Mouse (Mus musculus) ES-E14 (cell line): ENCODE results near the gene Tpp2. TPM values are rescaled to one million over a fixed set of nuclear protein-coding genes. Genes with fewer than 3 reads are reported as not detected.

ENCODE experiments used
- DNase-seq: peaks from one replicate; pipeline ENCODE4 v3.0.0-alpha.2; 2013; ENCODE audit warnings: low read depth, low spot score
- H3K27ac ChIP-seq: 2 replicates; pipeline ENCODE4 v1.5.1; 2012; ENCODE audit warnings: low read depth, mild to moderate bottlenecking, low read length, moderate library complexity, mixed read lengths; ENCODE audit not compliant: poor library complexity, insufficient read depth, severe bottlenecking
- H3K36me3 ChIP-seq: 2 replicates; pipeline ENCODE4 v1.6.1; 2012; ENCODE audit warnings: mild to moderate bottlenecking, low read length, moderate library complexity, mixed read lengths; ENCODE audit not compliant: control insufficient read depth, poor library complexity, insufficient read depth, severe bottlenecking
- H3K4me1 ChIP-seq, 2 experiments: fragments of 150-350 bp in 1 of 2; sonication (generic) in 1 of 2; 2 replicates each; pipeline ENCODE4 v1.6.1; 2012; ENCODE audit warnings: low read length in 2 of 2, mild to moderate bottlenecking in 1 of 2, mixed read lengths in 1 of 2; ENCODE audit not compliant: control insufficient read depth in 2 of 2, insufficient read depth in 2 of 2, poor library complexity in 1 of 2
- H3K4me3 ChIP-seq, 2 experiments: fragments of 150-350 bp in 1 of 2; sonication (generic) in 1 of 2; 2 replicates each; pipeline ENCODE4 v1.5.1; 2012; ENCODE audit warnings: low read length in 2 of 2, low read depth in 1 of 2, mild to moderate bottlenecking in 1 of 2, mixed read lengths in 1 of 2; ENCODE audit not compliant: insufficient read depth in 1 of 2, poor library complexity in 1 of 2, severe bottlenecking in 1 of 2
- H3K9ac ChIP-seq: 2 replicates; pipeline ENCODE4 v1.6.1; 2012; ENCODE audit warnings: low read depth, mild to moderate bottlenecking, low read length, mixed read lengths; ENCODE audit not compliant: poor library complexity, insufficient read depth, severe bottlenecking
- H3K9me3 ChIP-seq: fragments of 150-350 bp; sonication (generic); 2 replicates; pipeline ENCODE4 v1.6.1; 2012; ENCODE audit warnings: low read depth, mild to moderate bottlenecking, low read length; ENCODE audit not compliant: control insufficient read depth, insufficient read depth
- CHD2 ChIP-seq: IDR thresholded peaks from 2 replicates; pipeline ENCODE4 v1.6.1; 2014; ENCODE audit warnings: mild to moderate bottlenecking, low read depth, low read length, inconsistent platforms
- HCFC1 ChIP-seq: IDR thresholded peaks from 2 replicates; pipeline ENCODE4 v1.6.1; 2012; ENCODE audit warnings: low read length, inconsistent platforms, borderline replicate concordance; ENCODE audit not compliant: insufficient read depth
- MAFK ChIP-seq: IDR thresholded peaks from 2 replicates; pipeline ENCODE4 v1.6.1; 2014; ENCODE audit warnings: mild to moderate bottlenecking, low read depth, low read length, inconsistent platforms; ENCODE audit not compliant: insufficient read depth
- ZC3H11A ChIP-seq: IDR thresholded peaks from 2 replicates; pipeline ENCODE4 v1.6.1; 2012; ENCODE audit warnings: low read depth, mild to moderate bottlenecking, inconsistent platforms, low read length, borderline replicate concordance
- ZNF384 ChIP-seq: IDR thresholded peaks from 2 replicates; pipeline ENCODE4 v1.6.1; 2012; ENCODE audit warnings: low read depth, low read length, inconsistent platforms
- in situ Hi-C, 2 experiments: fragments of 600-800 bp; cut with MboI; formaldehyde crosslinking; loops; one replicate each; pipeline ENCODE4 v1.15.1; 2025; ENCODE audit warnings: low sequenced_read_pairs in 2 of 2, inconsistent platforms in 1 of 2; ENCODE audit not compliant: unreplicated experiment in 2 of 2
- total RNA-seq: library from RNA; depleted of rRNA; stranded (reverse); fragments of 300-350 nt; gene quantifications from 2 replicates; pipeline ENCODE4 v1.2.3, GENCODE M21; 2012

Gene Tpp2
- total RNA-seq, 1 experiment = 59.6 TPM

- Histone ChIP-seq H3K36me3 (peaks cover 4% of the 10 kb centered on the region), H3K4me1 (no peaks in the 10 kb centered on the region), H3K4me3 (no peak overlapping the region), H3K9me3 (no peaks in the 10 kb centered on the region), H3K27ac (no peak overlapping the region), H3K9ac (no peak overlapping the region)
- no peak for DNase-seq
- in situ Hi-C loops = no loop called here
- TF ChIP-seq ZNF384 (no peak), ZC3H11A (no peak), MAFK (no peak), HCFC1 (no peak), CHD2 (no peak)
Observed at GRCm38 (mm10) chr1:43953679-43954078, 20.2 kb downstream of the Tpp2 start.

- H3K4me3 ChIP-seq = no peak overlapping the region
- no peak for DNase-seq
Observed at GRCm38 (mm10) chr1:43964381-43964780, 30.9 kb downstream of the Tpp2 start.

GRCm38 (mm10) chr1:43966756-43967155 lies 33.3 kb downstream of the Tpp2 start:
- peak; percentile 30 for DNase-seq
- in situ Hi-C loops = no loop called here
- Histone ChIP-seq H3K27ac (no peak overlapping the region), H3K36me3 (peaks cover 5% of the 10 kb centered on the region), H3K9ac (no peak overlapping the region), H3K4me3 (no peak overlapping the region), H3K4me1 (peaks cover 2 to 4% of the 10 kb centered on the region in 2 experiments; a peak in 2 of 4 replicates), H3K9me3 (no peaks in the 10 kb centered on the region)
- TF ChIP-seq CHD2 = no peak

More at GRCm38 (mm10) chr1:43964381-43964780, 30.9 kb downstream of the Tpp2 start:
- no peaks in the 10 kb centered on the region for H3K4me1 ChIP-seq
- TF ChIP-seq MAFK = no peak
- TF ChIP-seq CHD2 = no peak
- TF ChIP-seq HCFC1 = no peak
- TF ChIP-seq ZNF384 = no peak
- no peak for TF ChIP-seq ZC3H11A
- H3K36me3 ChIP-seq = peaks cover 5% of the 10 kb centered on the region
- H3K27ac ChIP-seq = no peak overlapping the region
- no peaks in the 10 kb centered on the region for H3K9me3 ChIP-seq
- H3K9ac ChIP-seq = no peak overlapping the region
- in situ Hi-C loops = no loop called here

- H3K4me3 ChIP-seq = no peak overlapping the region
- peak; percentile 8 for DNase-seq
- peaks cover 3% of the 10 kb centered on the region for H3K36me3 ChIP-seq
- in situ Hi-C loops = no loop called here
- H3K9ac ChIP-seq = no peak overlapping the region
- TF ChIP-seq CHD2 = no peak
- no peak for TF ChIP-seq ZNF384
- TF ChIP-seq HCFC1 = no peak
- TF ChIP-seq ZC3H11A = no peak
- TF ChIP-seq MAFK = no peak
- no peaks in the 10 kb centered on the region for H3K9me3 ChIP-seq
- H3K4me1 ChIP-seq = peaks cover 2 to 4% of the 10 kb centered on the region in 2 experiments; a peak in 2 of 4 replicates
- no peak overlapping the region for H3K27ac ChIP-seq
Observed at GRCm38 (mm10) chr1:43969361-43969760, 35.9 kb downstream of the Tpp2 start.

GRCm38 (mm10) chr1:43971089-43971488 lies 37.6 kb downstream of the Tpp2 start:
- Histone ChIP-seq H3K9ac (no peak overlapping the region), H3K4me1 (peaks cover 2 to 4% of the 10 kb centered on the region in 2 experiments; a peak in 2 of 4 replicates), H3K4me3 (no peak overlapping the region), H3K9me3 (no peaks in the 10 kb centered on the region), H3K36me3 (peaks cover 2% of the 10 kb centered on the region), H3K27ac (no peak overlapping the region)
- TF ChIP-seq MAFK (no peak), ZNF384 (no peak), CHD2 (no peak), ZC3H11A (no peak), HCFC1 (no peak)
- peak; percentile 22 for DNase-seq
- in situ Hi-C loops = no loop called here
